Mouse (Mus musculus) ES-E14 (cell line): ENCODE measurements around the gene Hdac4. TPM values are rescaled to one million over a fixed set of nuclear protein-coding genes. Genes with fewer than 3 reads are reported as not detected.

Source experiments
- DNase-seq: peaks from one replicate; pipeline ENCODE4 v3.0.0-alpha.2; 2013; ENCODE audit warnings: low read depth, low spot score
- H3K27ac ChIP-seq: 2 replicates; pipeline ENCODE4 v1.5.1; 2012; ENCODE audit warnings: low read depth, mild to moderate bottlenecking, low read length, moderate library complexity, mixed read lengths; ENCODE audit not compliant: poor library complexity, insufficient read depth, severe bottlenecking
- H3K36me3 ChIP-seq: 2 replicates; pipeline ENCODE4 v1.6.1; 2012; ENCODE audit warnings: mild to moderate bottlenecking, low read length, moderate library complexity, mixed read lengths; ENCODE audit not compliant: control insufficient read depth, poor library complexity, insufficient read depth, severe bottlenecking
- H3K4me1 ChIP-seq, 2 experiments: fragments of 150-350 bp in 1 of 2; sonication (generic) in 1 of 2; 2 replicates each; pipeline ENCODE4 v1.6.1; 2012; ENCODE audit warnings: low read length in 2 of 2, mild to moderate bottlenecking in 1 of 2, mixed read lengths in 1 of 2; ENCODE audit not compliant: control insufficient read depth in 2 of 2, insufficient read depth in 2 of 2, poor library complexity in 1 of 2
- H3K4me3 ChIP-seq, 2 experiments: fragments of 150-350 bp in 1 of 2; sonication (generic) in 1 of 2; 2 replicates each; pipeline ENCODE4 v1.5.1; 2012; ENCODE audit warnings: low read length in 2 of 2, low read depth in 1 of 2, mild to moderate bottlenecking in 1 of 2, mixed read lengths in 1 of 2; ENCODE audit not compliant: insufficient read depth in 1 of 2, poor library complexity in 1 of 2, severe bottlenecking in 1 of 2
- H3K9ac ChIP-seq: 2 replicates; pipeline ENCODE4 v1.6.1; 2012; ENCODE audit warnings: low read depth, mild to moderate bottlenecking, low read length, mixed read lengths; ENCODE audit not compliant: poor library complexity, insufficient read depth, severe bottlenecking
- H3K9me3 ChIP-seq: fragments of 150-350 bp; sonication (generic); 2 replicates; pipeline ENCODE4 v1.6.1; 2012; ENCODE audit warnings: low read depth, mild to moderate bottlenecking, low read length; ENCODE audit not compliant: control insufficient read depth, insufficient read depth
- CHD2 ChIP-seq: IDR thresholded peaks from 2 replicates; pipeline ENCODE4 v1.6.1; 2014; ENCODE audit warnings: mild to moderate bottlenecking, low read depth, low read length, inconsistent platforms
- HCFC1 ChIP-seq: IDR thresholded peaks from 2 replicates; pipeline ENCODE4 v1.6.1; 2012; ENCODE audit warnings: low read length, inconsistent platforms, borderline replicate concordance; ENCODE audit not compliant: insufficient read depth
- MAFK ChIP-seq: IDR thresholded peaks from 2 replicates; pipeline ENCODE4 v1.6.1; 2014; ENCODE audit warnings: mild to moderate bottlenecking, low read depth, low read length, inconsistent platforms; ENCODE audit not compliant: insufficient read depth
- ZC3H11A ChIP-seq: IDR thresholded peaks from 2 replicates; pipeline ENCODE4 v1.6.1; 2012; ENCODE audit warnings: low read depth, mild to moderate bottlenecking, inconsistent platforms, low read length, borderline replicate concordance
- ZNF384 ChIP-seq: IDR thresholded peaks from 2 replicates; pipeline ENCODE4 v1.6.1; 2012; ENCODE audit warnings: low read depth, low read length, inconsistent platforms
- in situ Hi-C, 2 experiments: fragments of 600-800 bp; cut with MboI; formaldehyde crosslinking; loops; one replicate each; pipeline ENCODE4 v1.15.1; 2025; ENCODE audit warnings: low sequenced_read_pairs in 2 of 2, inconsistent platforms in 1 of 2; ENCODE audit not compliant: unreplicated experiment in 2 of 2
- total RNA-seq: library from RNA; depleted of rRNA; stranded (reverse); fragments of 300-350 nt; gene quantifications from 2 replicates; pipeline ENCODE4 v1.2.3, GENCODE M21; 2012

Hdac4 gene
- total RNA-seq, 1 experiment = 24.1 TPM

DNA sequence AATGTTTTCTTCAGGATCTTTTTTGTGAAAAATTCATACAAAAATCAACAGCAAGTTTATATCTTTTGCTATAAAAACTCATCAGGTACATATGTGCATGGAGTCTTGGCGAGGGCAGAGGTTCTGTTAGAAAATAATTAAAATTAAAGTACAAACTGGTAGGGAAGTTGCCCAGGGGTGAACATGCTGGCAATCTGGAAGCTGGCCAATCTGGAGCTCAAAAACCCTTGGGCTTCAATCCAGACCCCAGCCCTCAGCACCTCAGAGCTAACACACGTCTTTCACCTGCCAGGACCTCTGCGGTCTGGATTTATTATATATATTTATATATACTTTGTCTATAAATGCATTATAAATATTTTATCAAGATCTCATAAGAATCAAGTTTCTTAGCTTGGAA, 263.7 kb downstream of the Hdac4 start:
- Histone ChIP-seq H3K4me1 (no peaks in the 10 kb centered on the region), H3K27ac (no peak overlapping the region), H3K9ac (no peak overlapping the region), H3K4me3 (no peak overlapping the region), H3K9me3 (no peaks in the 10 kb centered on the region), H3K36me3 (peaks cover 32% of the 10 kb centered on the region; the same call in 1 of the 2 replicates)
- in situ Hi-C loops = no loop called here
- no peak for DNase-seq
- TF ChIP-seq CHD2 = no peak

DNA sequence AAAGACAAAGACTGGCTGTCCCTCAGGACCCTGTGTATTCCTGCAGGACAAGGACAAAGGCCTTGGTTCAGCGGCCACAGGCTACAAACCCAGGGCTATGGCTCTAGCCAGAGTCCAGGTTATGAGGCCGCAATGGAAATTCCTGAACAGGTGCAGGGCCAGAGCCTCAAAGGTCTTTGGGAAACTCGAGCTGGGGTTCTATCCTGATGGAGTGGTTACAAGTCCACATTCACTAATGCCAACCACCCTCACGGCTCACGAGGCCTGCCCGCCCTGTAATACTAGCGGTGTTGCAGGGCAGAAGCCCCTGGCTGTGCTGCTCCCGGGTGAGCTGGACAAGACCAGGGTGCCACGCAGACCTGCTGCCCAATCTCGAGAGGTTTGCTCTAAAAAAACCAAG, 264.3 kb downstream of the Hdac4 start:
- in situ Hi-C loops = no loop called here
- no peak overlapping the region for H3K4me3 ChIP-seq

DNA sequence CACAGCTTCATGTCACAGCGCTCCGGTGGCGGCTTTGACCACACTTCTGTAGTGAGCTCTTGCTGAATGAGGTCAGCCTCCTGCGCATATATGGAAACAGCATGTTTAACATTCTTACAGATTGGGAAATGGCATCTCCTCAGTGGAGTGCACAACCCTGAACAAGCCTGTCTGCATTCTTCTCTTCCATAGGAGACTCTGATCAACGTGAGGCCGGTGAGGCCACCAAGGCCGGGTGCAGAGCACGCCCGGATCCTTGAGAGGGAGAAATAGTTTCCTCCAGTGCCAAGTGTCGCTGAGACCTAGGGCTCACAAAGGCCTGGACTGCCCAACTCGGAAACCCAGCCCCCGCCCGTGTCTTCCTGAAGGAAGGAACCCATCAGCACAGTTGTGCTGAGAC, 266.4 kb downstream of the Hdac4 start:
- no peak for DNase-seq
- in situ Hi-C loops = no loop called here
- Histone ChIP-seq H3K36me3 (peaks cover 18% of the 10 kb centered on the region; the same call in 1 of the 2 replicates), H3K27ac (no peak overlapping the region), H3K4me3 (peak overlapping the region in 1 of 2 experiments; percentile 7; a peak in 1 of 4 replicates), H3K9ac (no peak overlapping the region), H3K9me3 (no peaks in the 10 kb centered on the region), H3K4me1 (no peaks in the 10 kb centered on the region)
- TF ChIP-seq ZNF384 (no peak), MAFK (no peak), ZC3H11A (no peak), CHD2 (no peak), HCFC1 (no peak)

More for the DNA sequence above, 264.3 kb downstream of the Hdac4 start:
- DNase-seq = no peak
- H3K9me3 ChIP-seq = no peaks in the 10 kb centered on the region
- no peaks in the 10 kb centered on the region for H3K4me1 ChIP-seq
- H3K9ac ChIP-seq = no peak overlapping the region
- no peak for TF ChIP-seq CHD2
- TF ChIP-seq ZC3H11A = no peak
- peaks cover 30% of the 10 kb centered on the region; the same call in 1 of the 2 replicates for H3K36me3 ChIP-seq
- H3K27ac ChIP-seq = no peak overlapping the region

DNA sequence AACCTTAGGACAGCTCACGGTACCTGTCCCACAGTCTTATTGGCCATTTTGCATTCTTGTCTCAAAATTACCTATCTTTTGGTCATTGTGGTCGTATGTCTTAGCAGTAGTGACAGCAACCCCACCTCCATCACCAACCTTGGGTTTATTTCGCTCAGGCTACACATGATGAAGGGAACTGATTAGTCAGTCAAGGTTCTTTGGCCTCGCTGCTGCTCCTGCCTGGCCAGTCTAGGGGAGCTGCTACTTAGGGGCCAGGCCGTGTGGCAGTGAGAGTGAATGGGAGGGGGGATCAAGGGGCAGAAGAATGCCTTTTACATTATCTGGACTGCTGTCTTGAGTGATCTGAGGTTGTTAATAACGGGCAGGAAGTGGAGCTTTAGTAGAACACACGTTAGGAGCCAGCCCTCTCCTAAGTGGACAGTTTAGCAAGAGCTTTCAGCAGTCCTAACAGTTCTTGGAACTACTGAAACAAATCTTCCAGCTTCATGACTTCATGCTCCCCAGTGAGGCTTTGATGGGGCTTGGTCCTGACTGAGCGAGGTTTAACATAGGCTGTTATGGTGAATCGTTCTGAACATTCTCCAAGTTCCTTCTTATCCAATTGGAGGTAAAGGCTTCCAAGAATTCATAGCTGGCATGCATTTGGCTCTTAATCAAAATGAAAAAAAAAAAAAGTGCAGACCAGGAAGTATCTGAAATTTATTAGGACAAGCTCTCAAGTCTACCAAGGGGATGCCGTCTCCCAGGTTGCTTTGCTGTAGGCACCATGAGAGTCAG, 267.8 kb downstream of the Hdac4 start:
- DNase-seq = no peak
- Histone ChIP-seq H3K27ac (no peak overlapping the region), H3K9ac (no peak overlapping the region), H3K9me3 (no peaks in the 10 kb centered on the region), H3K4me3 (no peak overlapping the region), H3K4me1 (no peaks in the 10 kb centered on the region), H3K36me3 (peaks cover 7% of the 10 kb centered on the region; the same call in 1 of the 2 replicates)
- in situ Hi-C loops = no loop called here
- TF ChIP-seq MAFK (no peak), HCFC1 (no peak), CHD2 (no peak), ZNF384 (no peak), ZC3H11A (no peak)

DNA sequence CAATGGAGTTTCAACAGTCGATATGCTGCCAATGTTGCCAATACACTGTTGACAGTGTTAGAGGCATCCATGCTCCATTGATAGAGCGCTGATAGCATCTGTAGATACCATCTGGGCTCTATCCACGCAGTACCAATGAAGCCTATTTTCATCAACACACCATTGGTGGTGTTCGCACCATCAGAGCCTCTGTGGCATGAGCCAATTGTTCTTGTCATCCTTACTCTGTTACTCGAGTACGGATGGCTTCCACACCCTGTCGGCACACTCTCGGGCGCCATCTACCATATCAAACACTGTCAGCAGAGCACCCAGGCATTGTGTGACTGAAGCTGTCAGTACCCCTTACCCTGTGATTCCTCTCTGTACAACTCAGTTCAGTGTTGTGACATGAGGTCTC, 271.9 kb downstream of the Hdac4 start:
- Histone ChIP-seq H3K4me1 (peaks cover 6 to 17% of the 10 kb centered on the region in 2 experiments; a peak in 2 of 4 replicates), H3K36me3 (no peaks in the 10 kb centered on the region), H3K4me3 (no peak overlapping the region), H3K9ac (no peak overlapping the region), H3K27ac (no peak overlapping the region), H3K9me3 (no peaks in the 10 kb centered on the region)
- DNase-seq = no peak
- no peak for TF ChIP-seq MAFK
- TF ChIP-seq HCFC1 = no peak
- no peak for TF ChIP-seq CHD2
- TF ChIP-seq ZNF384 = no peak
- no peak for TF ChIP-seq ZC3H11A
- in situ Hi-C loops = no loop called here
